Mouse (Mus musculus) embryonic fibroblast, embryonic 13.5 days (primary cell): ENCODE measurements around the gene Luc7l3.

ENCODE experiments used
- CTCF ChIP-seq: IDR thresholded peaks from 2 replicates; pipeline ENCODE4 v1.5.1; 2011; ENCODE audit warnings: mild to moderate bottlenecking, control low read depth, low read length, moderate library complexity, borderline replicate concordance; ENCODE audit not compliant: insufficient read depth
- POLR2A ChIP-seq: IDR thresholded peaks from 2 replicates; pipeline ENCODE4 v1.6.1; 2011; ENCODE audit warnings: low read depth, mild to moderate bottlenecking, control low read depth, low read length, moderate library complexity

DNA sequence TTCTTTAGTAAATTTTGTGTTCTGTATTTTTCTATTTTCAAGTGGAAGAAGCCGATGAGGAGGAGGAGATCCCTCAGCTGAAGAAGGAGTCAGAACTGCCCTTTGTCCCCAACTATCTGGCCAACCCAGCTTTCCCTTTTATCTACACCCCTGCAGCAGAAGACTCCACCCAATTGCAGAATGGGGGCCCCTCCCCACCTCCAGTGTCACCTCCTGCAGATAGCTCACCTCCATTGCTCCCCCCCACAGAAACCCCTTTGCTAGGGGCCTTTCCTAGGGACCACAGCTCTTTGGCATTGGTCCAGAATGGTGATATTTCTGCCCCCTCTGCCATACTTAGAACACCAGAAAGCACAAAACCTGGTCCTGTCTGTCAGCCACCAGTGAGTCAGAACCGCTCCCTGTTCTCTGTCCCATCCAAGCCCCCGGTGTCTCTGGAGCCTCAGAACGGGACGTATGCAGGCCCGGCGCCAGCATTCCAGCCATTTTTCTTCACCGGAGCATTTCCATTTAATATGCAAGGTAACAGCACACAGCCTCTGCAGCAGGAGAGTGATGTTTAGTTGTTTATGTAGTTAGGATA, 12.7 kb upstream of the Luc7l3 start:
- TF ChIP-seq POLR2A (no peak), CTCF (no peak)
